Mouse (Mus musculus): ENCODE results near the gene Vipr2.

DNA sequence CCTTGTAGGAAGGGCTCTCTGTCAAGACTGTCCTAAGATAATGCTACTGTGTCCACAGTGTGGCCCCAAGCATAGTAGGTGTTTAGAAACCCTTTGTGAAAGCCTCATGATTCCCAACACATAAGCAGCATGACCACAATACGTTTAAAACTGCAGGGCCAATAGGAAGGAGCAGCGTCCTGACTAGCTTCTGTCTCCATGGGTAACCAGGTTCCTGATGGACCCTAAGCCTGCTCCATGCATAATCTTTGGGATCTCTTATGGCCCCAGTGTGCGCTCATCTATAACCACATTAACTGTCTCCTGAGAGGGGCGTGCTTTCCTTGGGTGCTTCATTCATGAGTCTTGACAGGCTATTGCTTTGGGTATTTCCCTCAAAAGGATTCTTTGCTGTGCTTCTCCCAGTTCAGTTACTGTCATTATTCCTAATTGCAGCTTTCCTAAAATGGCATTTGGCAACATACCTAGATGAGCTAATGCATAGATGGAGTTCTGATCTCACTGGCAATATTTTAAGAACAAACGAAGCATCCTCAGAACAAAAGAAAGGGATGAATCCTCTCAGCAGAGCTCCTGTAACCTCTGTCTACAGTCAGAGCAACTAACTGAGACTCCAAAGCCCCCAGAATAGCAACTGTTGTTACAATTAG is 9.6 kb downstream of the Vipr2 start:
- no peak for TF ChIP-seq CTCF (IDR thresholded peaks at IDR 0.05; ENCODE audit: control insufficient read depth, insufficient read depth, insufficient read length)
- TF ChIP-seq MYOG (IDR thresholded peaks at IDR 0.05; ENCODE audit: control insufficient read depth, extremely low read depth, insufficient read length): no peak
- no peak for TF ChIP-seq USF1 (IDR thresholded peaks at IDR 0.05; ENCODE audit: low read depth)

All from C2C12 (cell line).